Mouse (Mus musculus) forebrain, postnatal 0 days (tissue): ENCODE results near the gene Myh11. TPM values are rescaled to one million over a fixed set of nuclear protein-coding genes. Genes with fewer than 3 reads are reported as not detected.
A peak's percentile ranks its signal among the peaks of the same experiment; 100 is the strongest.
"Not testable (repeated sequence)": the region's sequence is repeated elsewhere in the genome, so short reads cannot be mapped to it uniquely, and the experiment has no call there.

Source experiments
- ATAC-seq: fragments of 200-750 bp; cut with Nextera tagmentation; 2 replicates; pipeline ENCODE4 v1.8.0; 2017; ENCODE audit warnings: mild to moderate bottlenecking, moderate library complexity
- DNase-seq: peaks from one replicate; pipeline ENCODE4 v3.0.0-alpha.2; 2015
- H3K27ac ChIP-seq: fragments of 300-500 bp; sonication (generic); 2 replicates; pipeline ENCODE4 v1.5.1; 2014; ENCODE audit warnings: low read depth, mild to moderate bottlenecking, antibody characterized with exemption, low read length, moderate library complexity, mixed read lengths
- H3K27me3 ChIP-seq: fragments of 300-500 bp; sonication (generic); 2 replicates; pipeline ENCODE4 v1.6.1; 2014; ENCODE audit warnings: mild to moderate bottlenecking, low read length, mixed read lengths; ENCODE audit not compliant: insufficient read depth
- H3K36me3 ChIP-seq: fragments of 300-500 bp; sonication (generic); 2 replicates; pipeline ENCODE4 v1.6.1; 2014; ENCODE audit warnings: mild to moderate bottlenecking, moderate library complexity; ENCODE audit not compliant: insufficient read depth
- H3K4me1 ChIP-seq: fragments of 300-500 bp; sonication (generic); 2 replicates; pipeline ENCODE4 v1.6.1; 2014; ENCODE audit warnings: antibody characterized with exemption; ENCODE audit not compliant: insufficient read depth
- H3K4me2 ChIP-seq: fragments of 300-500 bp; sonication (generic); 2 replicates; pipeline ENCODE4 v1.6.1; 2014; ENCODE audit warnings: low read depth, mild to moderate bottlenecking, moderate library complexity
- H3K4me3 ChIP-seq: fragments of 300-500 bp; sonication (generic); 2 replicates; pipeline ENCODE4 v1.5.1; 2014; ENCODE audit warnings: low read depth, low read length, mixed read lengths
- H3K9ac ChIP-seq: fragments of 300-500 bp; sonication (generic); 2 replicates; pipeline ENCODE4 v1.6.1; 2014; ENCODE audit warnings: mild to moderate bottlenecking
- H3K9me3 ChIP-seq: fragments of 300-500 bp; sonication (generic); 2 replicates; pipeline ENCODE4 v1.6.1; 2016; ENCODE audit warnings: low read length
- CTCF ChIP-seq: sonication (generic); IDR thresholded peaks from 2 replicates; pipeline ENCODE4 v1.5.1; 2016; ENCODE audit warnings: antibody characterized with exemption, control low read depth, low read depth
- whole genome bisulfite sequencing: fragments of 180-500 bp; shearing (Covaris S2); extraction: QIAGEN DNeasy Blood & Tissue Kit; methylation state at CpG from one replicate; pipeline ENCODE4 v1.1.7; 2014; 5-methylcytosine and 5-hydroxymethylcytosine counted together
- microRNA counts: library from miRNA; unstranded; fragments of <30 nt; microRNA quantifications from one replicate; lab custom pipeline; 2015
- microRNA-seq, 2 experiments: library from miRNA; unstranded; fragments of <30 nt; microRNA quantifications; one replicate each; pipeline ENCODE4; 2016
- polyA plus RNA-seq: library from polyadenylated mRNA; unstranded; fragments of >200 nt; fragmentation: Nextera tagmentation; extraction: Ambion mirVana; gene quantifications from 2 replicates; pipeline ENCODE4 v1.2.1, GENCODE M21; 2015
- total RNA-seq: library from RNA; depleted of rRNA; stranded (reverse); fragments of >200 nt; gene quantifications from 2 replicates; pipeline ENCODE4 v1.2.3, GENCODE M21; 2014; rRNA removed

Gene Myh11
- total and polyA plus RNA-seq, 2 experiments from 2014 or later, result 0.52 to 2.0 TPM

- no peak for ATAC-seq
- H3K36me3 ChIP-seq, result peaks cover 12% of the 10 kb centered on the region
- H3K4me2 ChIP-seq, result no peak overlapping the region
- H3K9me3 ChIP-seq, result no peaks in the 10 kb centered on the region
- H3K9ac ChIP-seq, result no peak overlapping the region
- DNase-seq, result no peak
- no peak overlapping the region for H3K4me3 ChIP-seq
- TF ChIP-seq CTCF, result no peak
- WGBS, result 95% methylated on average over 6 of the region's 6 CpGs
- 0 out of 2 replicates have a peak, but pooled peaks cover 3% of the 10 kb centered on the region for H3K4me1 ChIP-seq
- no peak overlapping the region for H3K27ac ChIP-seq
- no peaks in the 10 kb centered on the region for H3K27me3 ChIP-seq
Observed at GRCm38 (mm10) chr16:14156312-14156711, 134.9 kb downstream of the Myh11 start.

- H3K36me3 ChIP-seq, result peaks cover 18% of the 10 kb centered on the region
- not testable (repeated sequence) for H3K4me2 ChIP-seq, DNase-seq, H3K9ac ChIP-seq, H3K27me3 ChIP-seq, H3K9me3 ChIP-seq, ATAC-seq, H3K4me1 ChIP-seq, H3K27ac ChIP-seq, H3K4me3 ChIP-seq
- WGBS, result 76% methylated on average over 1 of the region's 2 CpGs
Observed at GRCm38 (mm10) chr16:14155638-14156037, 135.5 kb downstream of the Myh11 start.

GRCm38 (mm10) chr16:14151718-14152117 lies 139.5 kb downstream of the Myh11 start:
- Histone ChIP-seq H3K4me2 (no peak overlapping the region), H3K4me1 (no peaks in the 10 kb centered on the region), H3K27me3 (no peaks in the 10 kb centered on the region), H3K36me3 (peaks cover 32% of the 10 kb centered on the region), H3K27ac (no peak overlapping the region), H3K9me3 (no peaks in the 10 kb centered on the region), H3K4me3 (no peak overlapping the region), H3K9ac (no peak overlapping the region)
- no peak for TF ChIP-seq CTCF
- ATAC-seq (no peak), DNase-seq (no peak)
- WGBS, result 94% methylated on average over 4 of the region's 4 CpGs

GRCm38 (mm10) chr16:14147712-14148111 lies 143.5 kb downstream of the Myh11 start:
- no peak for TF ChIP-seq CTCF
- peaks cover 50% of the 10 kb centered on the region for H3K36me3 ChIP-seq
- no peak for ATAC-seq

More at GRCm38 (mm10) chr16:14147712-14148111, 143.5 kb downstream of the Myh11 start:
- Histone ChIP-seq H3K4me2 (no peak overlapping the region), H3K9me3 (no peaks in the 10 kb centered on the region), H3K4me1 (no peaks in the 10 kb centered on the region), H3K9ac (no peak overlapping the region), H3K27me3 (no peaks in the 10 kb centered on the region), H3K27ac (no peak overlapping the region), H3K4me3 (no peak overlapping the region)
- no peak for DNase-seq

MicroRNA genes within 50 kb of the gene (microRNA counts, 519-probe panel; counts per million panel counts)
- 4,430 counts per million, percentile 57 among the panel's probes with 10 or more counts for microRNA mmu-miR-484 (lab: Ali Mortazavi, UCI)

Small RNA genes within 50 kb of the gene (microRNA-seq; reads per million reads assigned to microRNA genes)
- 2,975 to 4,208 reads per million in 2 experiments for gene Mir484

Other genes with a start within 250 kb of the Myh11 start
- gene Nde1, start 128.1 kb downstream of the Myh11 start, total RNA-seq, result 11.9 and 14.1 TPM in 2 replicates
- 15.2 and 17.7 TPM in 2 replicates for gene Nde1, start 128.1 kb downstream of the Myh11 start, polyA plus RNA-seq
- 22.4 and 26.4 TPM in 2 replicates for gene Marf1, start 128.0 kb downstream of the Myh11 start, total RNA-seq
- 6.5 and 8.6 TPM in 2 replicates for gene Marf1, start 128.0 kb downstream of the Myh11 start, polyA plus RNA-seq
- 111 and 120 TPM in 2 replicates for gene Fopnl, start 26.0 kb upstream of the Myh11 start, total RNA-seq
- 216 and 222 TPM in 2 replicates for gene Fopnl, start 26.0 kb upstream of the Myh11 start, polyA plus RNA-seq
- 11.2 and 15.3 TPM in 2 replicates for gene Abcc1, start 70.2 kb upstream of the Myh11 start, total RNA-seq
- 4.5 and 5.9 TPM in 2 replicates for gene Abcc1, start 70.2 kb upstream of the Myh11 start, polyA plus RNA-seq